In the genomic region with DNA sequence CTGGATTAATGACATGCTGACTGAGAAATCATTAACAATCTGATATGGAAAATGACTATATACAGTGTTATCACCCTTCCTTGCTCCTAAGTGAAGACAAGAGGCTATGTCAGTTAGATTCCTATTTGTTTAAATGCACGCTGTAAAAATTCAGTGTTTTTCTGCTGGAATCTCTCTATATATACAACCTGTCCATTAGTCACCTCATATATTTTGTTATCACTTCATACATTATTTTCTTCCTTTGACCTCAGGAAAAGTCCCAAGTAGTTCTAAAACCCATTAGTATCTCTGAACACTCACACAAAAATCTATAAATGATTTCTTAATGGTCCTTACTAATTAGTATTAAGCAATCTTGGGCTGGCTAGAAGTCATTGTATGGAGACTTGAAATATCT, we compare ENCODE assay signal across 29 mouse cellular contexts.
"Had no signal": no experiment of that assay in that cellular context is flagged by ENCODE, and none has a peak within 500 bp of the region (broad histone marks: within the 10 kb centered on the region; RNA-seq: fewer than 3 reads in every experiment).

No protein-coding gene starts in this region.

- ATAC-seq: liver, embryonic 12.5 days; liver, postnatal 0 days; midbrain, embryonic 13.5 days; midbrain, embryonic 15.5 days; midbrain, embryonic 16.5 days had no signal

- DNase-seq: layer of hippocampus, postnatal 36 days; left cerebral cortex, postnatal 4 days; liver; liver, embryonic 13.5 days; liver, postnatal 0 days; lung, adult 2 months; lung, postnatal 10 days; lung, postnatal 14 days; midbrain, embryonic 14.5 days had no signal

- H3K4me2 ChIP-seq: limb, embryonic 12.5 days; limb, embryonic 13.5 days; limb, embryonic 15.5 days; liver, embryonic 11.5 days; liver, embryonic 12.5 days; liver, embryonic 13.5 days; liver, embryonic 15.5 days; midbrain, embryonic 11.5 days; midbrain, embryonic 12.5 days; midbrain, embryonic 13.5 days; midbrain, embryonic 15.5 days; neural tube, embryonic 12.5 days; neural tube, embryonic 13.5 days had no signal

- H3K27ac ChIP-seq: left cerebral cortex, adult 2 months; limb, embryonic 10.5 days; limb, embryonic 12.5 days; limb, embryonic 13.5 days; limb, embryonic 15.5 days; liver, embryonic 12.5 days; liver, embryonic 13.5 days; liver, embryonic 14.5 days; liver, embryonic 15.5 days; macrophage; midbrain, embryonic 10.5 days; midbrain, embryonic 12.5 days; midbrain, embryonic 13.5 days; midbrain, embryonic 15.5 days; neural tube, embryonic 12.5 days; neural tube, embryonic 13.5 days had no signal

- H3K9me3 ChIP-seq: limb, embryonic 10.5 days; limb, embryonic 12.5 days; limb, embryonic 13.5 days; limb, embryonic 15.5 days; liver, embryonic 12.5 days; liver, embryonic 13.5 days; liver, embryonic 15.5 days; megakaryocyte, embryonic 14.5 days; midbrain, embryonic 10.5 days; midbrain, embryonic 12.5 days; midbrain, embryonic 13.5 days; midbrain, embryonic 15.5 days; neural tube, embryonic 12.5 days; neural tube, embryonic 13.5 days had no signal

- H3K4me1 ChIP-seq: limb, embryonic 10.5 days; limb, embryonic 12.5 days; limb, embryonic 13.5 days; limb, embryonic 15.5 days; liver, embryonic 12.5 days; liver, embryonic 13.5 days; liver, embryonic 15.5 days; megakaryocyte, embryonic 14.5 days; midbrain, embryonic 10.5 days; midbrain, embryonic 12.5 days; midbrain, embryonic 13.5 days; midbrain, embryonic 15.5 days; neural tube, embryonic 12.5 days; neural tube, embryonic 13.5 days had no signal

- H3K9ac ChIP-seq: limb, embryonic 12.5 days; limb, embryonic 13.5 days; limb, embryonic 15.5 days; liver, embryonic 12.5 days; liver, embryonic 13.5 days; liver, embryonic 14.5 days; liver, embryonic 15.5 days; liver, postnatal 0 days; midbrain, embryonic 12.5 days; midbrain, embryonic 13.5 days; midbrain, embryonic 15.5 days; neural tube, embryonic 12.5 days; neural tube, embryonic 13.5 days had no signal

- H3K4me3 ChIP-seq: left cerebral cortex, adult 2 months; limb, embryonic 10.5 days; limb, embryonic 12.5 days; limb, embryonic 13.5 days; limb, embryonic 15.5 days; liver, embryonic 12.5 days; liver, embryonic 13.5 days; liver, embryonic 15.5 days; megakaryocyte, embryonic 14.5 days; midbrain, embryonic 10.5 days; midbrain, embryonic 12.5 days; midbrain, embryonic 13.5 days; midbrain, embryonic 15.5 days; myocyte; neural tube, embryonic 12.5 days; neural tube, embryonic 13.5 days had no signal

- H3K36me3 ChIP-seq: limb, embryonic 10.5 days; limb, embryonic 12.5 days; limb, embryonic 13.5 days; limb, embryonic 15.5 days; liver, embryonic 12.5 days; liver, embryonic 13.5 days; liver, embryonic 15.5 days; midbrain, embryonic 10.5 days; midbrain, embryonic 12.5 days; midbrain, embryonic 13.5 days; midbrain, embryonic 15.5 days; neural tube, embryonic 12.5 days; neural tube, embryonic 13.5 days had no signal

- H3K27me3 ChIP-seq: limb, embryonic 12.5 days; limb, embryonic 13.5 days; limb, embryonic 15.5 days; liver, embryonic 12.5 days; liver, embryonic 13.5 days; liver, embryonic 15.5 days; megakaryocyte, embryonic 14.5 days; midbrain, embryonic 12.5 days; midbrain, embryonic 13.5 days; midbrain, embryonic 15.5 days; neural tube, embryonic 12.5 days; neural tube, embryonic 13.5 days had no signal
